Mouse (Mus musculus): Measurements from ENCODE around the gene Gab1. TPM values are rescaled to one million over a fixed set of nuclear protein-coding genes. Genes with fewer than 3 reads are reported as not detected.

The Gab1 gene
- polyA plus RNA-seq, 1 experiment: not detected

- peaks cover 4% of the 10 kb centered on the region for H3K4me1 ChIP-seq (ENCODE audit: control insufficient read depth, insufficient read depth, low read length)
- no peak overlapping the region for H3K4me3 ChIP-seq (ENCODE audit: insufficient read depth, low read depth, low read length)
- 79% methylated on average over 4 of the region's 4 CpGs for WGBS
- no peak for TF ChIP-seq CTCF (IDR thresholded peaks at IDR 0.05; ENCODE audit: insufficient read depth, low read depth, low read length)
- no peak for TF ChIP-seq POLR2A (IDR thresholded peaks at IDR 0.05; ENCODE audit: insufficient read depth, low read depth, low read length)
- no peak overlapping the region for H3K27ac ChIP-seq (ENCODE audit: insufficient read depth, low read depth, low read length)
Measured at GRCm38 (mm10) chr8:80825136-80825535, 55.2 kb downstream of the Gab1 start.

DNA sequence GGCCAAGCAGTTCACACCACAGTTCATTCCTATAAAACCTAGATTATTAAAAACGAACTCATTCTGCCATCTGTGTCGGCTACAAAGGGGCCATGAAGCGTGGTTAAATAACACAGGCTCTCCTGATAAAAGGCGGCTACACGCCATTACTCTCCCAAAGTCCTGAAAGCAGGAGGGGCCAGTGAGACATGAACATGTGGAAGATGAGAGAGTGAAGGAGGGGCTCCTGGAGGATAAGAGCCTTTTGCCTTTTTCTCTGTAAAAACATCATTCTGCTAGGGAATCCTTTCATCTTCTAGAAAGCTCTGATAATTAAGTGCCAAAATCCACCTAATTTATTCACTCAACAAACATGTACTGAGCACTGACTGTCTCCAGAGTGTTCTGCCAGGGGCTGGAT is 55.9 kb downstream of the Gab1 start:
- peaks cover 4% of the 10 kb centered on the region for H3K4me1 ChIP-seq (ENCODE audit: control insufficient read depth, insufficient read depth, low read length)
- WGBS: 74% methylated on average over 5 of the region's 5 CpGs
- TF ChIP-seq POLR2A (IDR thresholded peaks at IDR 0.05; ENCODE audit: insufficient read depth, low read depth, low read length) (no peak), CTCF (IDR thresholded peaks at IDR 0.05; ENCODE audit: insufficient read depth, low read depth, low read length) (no peak)
- no peak overlapping the region for H3K4me3 ChIP-seq (ENCODE audit: insufficient read depth, low read depth, low read length)
- H3K27ac ChIP-seq (ENCODE audit: insufficient read depth, low read depth, low read length): no peak overlapping the region

GRCm38 (mm10) chr8:80823250-80823649 is 57.1 kb downstream of the Gab1 start:
- WGBS: 73% methylated on average over 5 of the region's 5 CpGs
- Histone ChIP-seq H3K27ac (ENCODE audit: insufficient read depth, low read depth, low read length) (no peak overlapping the region), H3K4me1 (ENCODE audit: control insufficient read depth, insufficient read depth, low read length) (peaks cover 4% of the 10 kb centered on the region), H3K4me3 (ENCODE audit: insufficient read depth, low read depth, low read length) (no peak overlapping the region)
- no peak for TF ChIP-seq CTCF (IDR thresholded peaks at IDR 0.05; ENCODE audit: insufficient read depth, low read depth, low read length)
- no peak for TF ChIP-seq POLR2A (IDR thresholded peaks at IDR 0.05; ENCODE audit: insufficient read depth, low read depth, low read length)

GRCm38 (mm10) chr8:80821367-80822225 is 58.7 kb downstream of the Gab1 start:
- peaks cover 4% of the 10 kb centered on the region for H3K4me1 ChIP-seq (ENCODE audit: control insufficient read depth, insufficient read depth, low read length)
- no peak overlapping the region for H3K27ac ChIP-seq (ENCODE audit: insufficient read depth, low read depth, low read length)
- TF ChIP-seq POLR2A (IDR thresholded peaks at IDR 0.05; ENCODE audit: insufficient read depth, low read depth, low read length): no peak
- TF ChIP-seq CTCF (IDR thresholded peaks at IDR 0.05; ENCODE audit: insufficient read depth, low read depth, low read length): no peak
- 80% methylated on average over 12 of the region's 12 CpGs for WGBS
- H3K4me3 ChIP-seq (ENCODE audit: insufficient read depth, low read depth, low read length): no peak overlapping the region

GRCm38 (mm10) chr8:80818978-80819377 is 61.3 kb downstream of the Gab1 start:
- no peak overlapping the region for H3K4me3 ChIP-seq (ENCODE audit: insufficient read depth, low read depth, low read length)
- WGBS: 72% methylated on average over 6 of the region's 6 CpGs
- TF ChIP-seq CTCF (IDR thresholded peaks at IDR 0.05; ENCODE audit: insufficient read depth, low read depth, low read length) (no peak), POLR2A (IDR thresholded peaks at IDR 0.05; ENCODE audit: insufficient read depth, low read depth, low read length) (no peak)
- H3K27ac ChIP-seq (ENCODE audit: insufficient read depth, low read depth, low read length): no peak overlapping the region
- H3K4me1 ChIP-seq (ENCODE audit: control insufficient read depth, insufficient read depth, low read length): peaks cover 6% of the 10 kb centered on the region

DNA sequence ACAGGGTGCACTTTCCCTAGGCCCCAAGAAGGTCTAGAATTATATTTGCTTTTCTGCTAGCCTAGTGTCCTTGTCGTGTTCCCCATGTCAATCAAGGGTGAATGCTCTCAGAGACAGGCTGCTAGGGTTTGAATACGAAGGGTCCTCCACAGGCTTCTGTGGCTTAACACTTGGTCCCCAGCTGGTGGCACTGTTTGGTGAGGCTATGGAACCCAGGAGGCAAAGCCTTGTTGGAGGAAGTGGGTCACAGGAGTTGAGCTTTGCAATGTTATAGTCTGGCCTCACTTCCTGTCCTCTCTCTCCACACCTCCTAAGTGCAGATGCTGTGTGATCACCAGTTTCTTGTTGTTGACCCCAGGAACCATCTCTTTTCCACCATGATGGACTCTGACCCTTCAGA is 63.3 kb downstream of the Gab1 start:
- no peak overlapping the region for H3K27ac ChIP-seq (ENCODE audit: insufficient read depth, low read depth, low read length)
- 90% methylated on average over 2 of the region's 2 CpGs for WGBS
- H3K4me1 ChIP-seq (ENCODE audit: control insufficient read depth, insufficient read depth, low read length): peaks cover 4% of the 10 kb centered on the region
- no peak overlapping the region for H3K4me3 ChIP-seq (ENCODE audit: insufficient read depth, low read depth, low read length)
- TF ChIP-seq POLR2A (IDR thresholded peaks at IDR 0.05; ENCODE audit: insufficient read depth, low read depth, low read length): no peak
- TF ChIP-seq CTCF (IDR thresholded peaks at IDR 0.05; ENCODE audit: insufficient read depth, low read depth, low read length): no peak

GRCm38 (mm10) chr8:80815179-80815578 is 65.1 kb downstream of the Gab1 start:
- Histone ChIP-seq H3K27ac (ENCODE audit: insufficient read depth, low read depth, low read length) (no peak overlapping the region), H3K4me3 (ENCODE audit: insufficient read depth, low read depth, low read length) (no peak overlapping the region), H3K4me1 (ENCODE audit: control insufficient read depth, insufficient read depth, low read length) (peaks cover 4% of the 10 kb centered on the region)
- 53% methylated on average over 6 of the region's 6 CpGs for WGBS
- TF ChIP-seq CTCF (IDR thresholded peaks at IDR 0.05; ENCODE audit: insufficient read depth, low read depth, low read length) (no peak), POLR2A (IDR thresholded peaks at IDR 0.05; ENCODE audit: insufficient read depth, low read depth, low read length) (no peak)

DNA sequence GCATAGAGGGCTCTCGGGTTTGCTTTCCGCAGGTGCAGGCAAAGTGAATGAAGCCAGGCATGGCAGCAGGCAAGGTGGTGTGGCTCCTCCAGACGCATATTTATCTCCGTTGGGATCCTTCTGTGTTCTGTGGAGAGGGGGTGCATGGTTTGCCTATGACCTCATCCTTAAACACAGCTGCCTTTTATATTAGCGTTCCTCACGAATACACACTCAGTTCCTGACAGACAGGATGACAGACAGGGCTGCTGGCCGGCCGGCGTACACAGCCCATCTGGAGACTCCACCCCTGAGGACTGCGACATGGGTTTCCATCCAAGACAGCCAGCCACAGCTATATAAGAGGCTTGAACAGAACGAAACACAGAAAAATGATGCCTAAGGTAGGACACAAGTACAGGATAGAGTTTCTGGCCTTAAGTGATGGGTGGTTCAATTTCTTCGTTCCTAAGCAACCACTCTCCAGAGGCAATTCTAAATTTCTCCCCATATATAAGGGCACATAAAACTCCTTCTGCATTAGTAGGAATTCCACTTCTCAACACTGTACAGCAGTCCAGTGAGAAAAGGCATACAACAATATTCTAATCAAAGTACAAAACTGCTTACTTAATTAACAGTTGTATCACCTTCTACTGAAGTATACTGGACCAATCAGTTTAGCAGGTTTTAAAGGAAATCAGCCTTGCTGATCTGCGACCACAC is 66.1 kb downstream of the Gab1 start:
- 58% methylated on average over 13 of the region's 13 CpGs for WGBS
- no peak for TF ChIP-seq CTCF (IDR thresholded peaks at IDR 0.05; ENCODE audit: insufficient read depth, low read depth, low read length)
- no peak for TF ChIP-seq POLR2A (IDR thresholded peaks at IDR 0.05; ENCODE audit: insufficient read depth, low read depth, low read length)
- Histone ChIP-seq H3K4me1 (ENCODE audit: control insufficient read depth, insufficient read depth, low read length) (peaks cover 4% of the 10 kb centered on the region), H3K4me3 (ENCODE audit: insufficient read depth, low read depth, low read length) (no peak overlapping the region), H3K27ac (ENCODE audit: insufficient read depth, low read depth, low read length) (no peak overlapping the region)

DNA sequence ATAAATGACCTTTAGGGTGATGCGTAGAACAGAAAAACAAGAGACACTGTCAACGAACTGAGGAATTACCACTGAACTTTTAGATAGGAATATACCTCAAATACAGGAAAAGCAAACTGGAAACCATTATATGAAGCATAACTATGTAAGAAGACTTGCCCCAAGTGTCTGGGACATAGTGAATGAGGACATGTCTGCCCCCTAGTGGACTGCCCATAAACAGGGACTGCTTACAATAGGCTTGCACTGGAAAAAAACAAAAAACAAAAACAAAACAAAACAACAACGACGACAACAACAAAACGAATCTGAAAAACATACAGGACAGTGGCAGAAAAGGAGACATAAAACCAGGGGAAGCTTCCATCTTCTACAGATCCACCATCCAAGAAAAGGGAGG is 66.9 kb downstream of the Gab1 start:
- no peak overlapping the region for H3K4me3 ChIP-seq (ENCODE audit: insufficient read depth, low read depth, low read length)
- H3K4me1 ChIP-seq (ENCODE audit: control insufficient read depth, insufficient read depth, low read length): peaks cover 5% of the 10 kb centered on the region
- TF ChIP-seq CTCF (IDR thresholded peaks at IDR 0.05; ENCODE audit: insufficient read depth, low read depth, low read length) (no peak), POLR2A (IDR thresholded peaks at IDR 0.05; ENCODE audit: insufficient read depth, low read depth, low read length) (no peak)
- 86% methylated on average over 5 of the region's 5 CpGs for WGBS
- H3K27ac ChIP-seq (ENCODE audit: insufficient read depth, low read depth, low read length): no peak overlapping the region

Data from olfactory bulb, adult 2 months (tissue).